Mouse (Mus musculus) layer of hippocampus, adult 6 months (tissue): Measurements from ENCODE around the gene Lrpprc. TPM values are rescaled to one million over a fixed set of nuclear protein-coding genes. Genes with fewer than 3 reads are reported as not detected.

ENCODE experiments used
- long read RNA-seq, 2 experiments: library from polyadenylated mRNA; unstranded; transcript quantifications; one replicate each; pipeline ENCODE4 v2.0.0; 2019 to 2020
- polyA plus RNA-seq: library from polyadenylated mRNA; unstranded; fragments of <200 nt; fragmentation: Nextera tagmentation; gene quantifications from 2 replicates; pipeline ENCODE4 v1.2.3, GENCODE M21; 2021

The Lrpprc gene
- polyA plus RNA-seq, result 22.5 and 23.8 TPM in 2 replicates
- long read RNA-seq, experiment 1, full-length matches to known transcripts, result 25 of 71 reads
- long read RNA-seq, experiment 1, partial matches to known transcripts, result 32 of 71 reads
- long read RNA-seq, experiment 1, other reads (novel, unspliced or antisense), result 14 of 71 reads
- long read RNA-seq, experiment 2, full-length matches to known transcripts, result 278 of 343 reads
- long read RNA-seq, experiment 2, partial matches to known transcripts, result 33 of 343 reads
- long read RNA-seq, experiment 2, other reads (novel, unspliced or antisense), result 32 of 343 reads

GRCm38 (mm10) chr17:84790447-84791098, at the start of gene Lrpprc:
Gene Lrpprc, minus strand, starts transcription at chr17:84790789.

DNA sequence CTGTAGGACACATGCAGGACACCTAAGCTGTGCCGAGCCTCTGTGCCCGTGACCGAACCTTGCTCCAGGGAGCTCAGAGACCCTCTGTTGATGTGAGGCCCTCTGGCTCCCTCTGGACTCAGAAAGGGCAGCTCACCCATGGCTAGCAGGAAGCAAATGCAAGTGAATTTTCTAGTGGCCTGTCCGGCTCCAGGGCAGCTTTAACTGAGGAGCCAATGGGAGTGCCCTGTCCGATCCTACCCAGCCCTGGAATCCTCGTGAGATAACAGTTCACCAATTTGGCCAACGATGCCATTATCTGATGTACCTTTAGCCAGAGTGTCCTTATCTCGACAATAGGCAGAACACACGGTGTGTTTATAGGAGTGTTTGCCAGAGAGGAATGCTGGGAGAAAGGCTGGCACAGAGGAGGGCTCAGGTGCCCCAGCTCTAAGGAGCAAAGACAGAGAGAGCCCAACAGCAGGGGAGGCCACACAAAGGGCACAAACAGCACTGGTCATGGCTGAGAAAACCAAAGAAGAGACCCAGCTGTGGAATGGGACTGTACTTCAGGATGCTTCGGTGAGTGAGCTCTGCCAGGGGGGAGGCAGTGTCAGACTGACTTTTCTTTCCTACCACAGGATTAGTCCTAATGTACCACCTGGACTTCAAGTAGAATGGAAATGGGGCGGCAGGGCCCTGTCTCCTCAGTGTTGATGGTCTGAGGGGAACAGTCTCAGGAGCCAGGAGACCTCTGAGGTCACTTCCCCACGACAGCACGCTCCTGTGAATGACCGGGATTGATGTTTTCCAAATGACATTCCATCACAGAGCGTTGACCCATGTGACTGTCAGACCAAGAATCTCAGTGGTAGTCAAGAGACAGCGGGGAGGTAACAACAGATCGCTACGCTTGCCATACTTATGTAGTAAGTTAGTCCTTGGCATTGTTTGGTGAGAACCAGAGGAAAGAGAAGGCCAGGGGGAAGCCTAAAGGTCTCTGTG, 107.6 kb downstream of the Lrpprc start, which contains the start of gene Abcg5:
Gene Abcg5, minus strand, starts transcription at position 278 of the 984 bp plus-strand sequence.

DNA sequence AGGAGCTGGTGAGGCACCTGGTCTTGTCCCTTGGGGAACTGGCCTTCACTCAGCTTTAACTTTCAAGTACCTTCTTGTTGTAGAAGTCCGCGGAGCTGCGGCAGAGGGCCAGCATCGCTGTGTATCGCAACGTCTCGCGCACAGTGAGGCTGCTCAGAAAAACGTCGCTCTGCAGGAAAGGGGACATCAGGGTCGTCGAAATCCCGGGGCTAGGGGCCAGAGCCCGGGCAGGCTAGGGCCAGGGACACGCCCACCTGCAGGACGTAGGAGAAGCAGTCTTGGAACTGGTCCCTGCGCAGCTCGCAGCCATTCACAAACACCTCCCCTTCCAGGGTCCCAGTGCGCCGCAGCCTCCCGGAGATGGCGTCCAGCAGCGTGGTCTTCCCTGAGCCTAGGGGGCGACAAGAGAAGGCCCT, 114.6 kb downstream of the Lrpprc start, which contains the start of gene Abcg8:
Gene Abcg8, plus strand, starts transcription at position 352 of the 416 bp plus-strand sequence.

Other genes with a start within 250 kb of the Lrpprc start
- 34.1 and 38.5 TPM in 2 replicates for gene Dync2li1, start 164.3 kb downstream of the Lrpprc start, polyA plus RNA-seq
- not detected in 2 replicates for gene Abcg8, start 114.5 kb downstream of the Lrpprc start, polyA plus RNA-seq
- 0.05 TPM in 1 of 2 replicates, not detected in the other for gene Abcg5, start 107.8 kb downstream of the Lrpprc start, polyA plus RNA-seq
- gene Ppm1b, start 166.0 kb upstream of the Lrpprc start, polyA plus RNA-seq, result 12.4 and 14.4 TPM in 2 replicates
- gene Slc3a1, start 237.6 kb upstream of the Lrpprc start, polyA plus RNA-seq, result not detected in 2 replicates